Mouse (Mus musculus): Measurements from ENCODE around the gene Gpc1.

The Gpc1 gene

DNA sequence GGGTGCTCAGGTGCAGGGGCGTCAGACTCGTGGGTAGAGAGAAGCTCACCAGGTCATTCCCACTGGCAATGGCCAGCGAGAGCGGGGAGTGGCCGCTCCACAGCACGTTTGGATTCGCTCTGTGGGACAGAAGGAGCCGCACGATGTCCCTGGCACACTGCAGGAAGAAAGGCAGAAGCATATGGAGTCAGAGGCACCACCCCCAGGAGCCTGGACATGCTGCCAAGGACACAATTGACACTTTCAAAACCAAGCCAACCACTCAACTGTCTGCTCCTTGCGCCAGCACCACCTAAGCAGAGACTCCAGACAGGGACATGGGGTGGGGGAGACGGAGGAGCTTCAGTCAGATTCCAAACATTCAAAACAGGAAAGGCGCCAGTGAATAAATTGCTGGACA lies 47.8 kb downstream of the Gpc1 start:
- no peak for DNase-seq (ENCODE audit: low read depth, low spot score)

DNA sequence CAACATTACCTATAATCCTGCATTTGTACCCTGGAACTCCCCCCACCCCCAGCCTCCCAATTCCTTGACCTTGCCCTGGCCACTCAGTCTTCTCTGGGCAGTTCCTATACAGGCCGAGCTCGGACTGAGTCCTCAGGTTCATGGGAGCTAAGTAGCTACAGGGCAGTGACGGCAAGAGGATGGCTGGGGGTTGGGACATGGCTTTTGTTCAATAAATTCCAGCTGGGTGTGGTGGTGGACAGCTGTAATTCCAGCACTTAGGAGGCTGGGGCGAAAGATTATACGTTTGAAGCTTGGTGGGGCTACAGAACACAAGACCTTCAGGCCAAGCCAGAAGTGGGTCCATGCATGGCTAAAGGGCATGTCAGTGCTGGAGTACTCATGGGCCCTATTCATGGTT lies 48.7 kb downstream of the Gpc1 start:
- no peak for DNase-seq (ENCODE audit: low read depth, low spot score)

DNA sequence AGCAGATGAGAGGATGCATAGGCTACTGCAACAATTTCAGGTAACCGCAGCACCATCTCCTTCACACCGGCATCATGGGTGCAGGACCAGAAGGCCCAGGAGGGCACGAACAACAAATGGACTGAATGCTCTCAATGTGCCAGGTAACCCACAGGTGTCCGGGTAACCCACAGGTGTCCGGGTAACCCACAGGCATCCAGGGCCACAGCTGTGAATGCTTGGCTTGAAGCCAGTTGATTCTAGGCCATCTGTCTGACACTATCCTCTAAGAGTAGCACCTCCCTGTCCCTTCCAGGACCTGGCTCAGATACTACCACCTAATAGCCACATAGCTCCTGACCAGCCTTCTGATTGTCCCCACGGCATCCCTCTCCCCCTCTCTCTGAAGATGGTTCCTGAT lies 50.5 kb downstream of the Gpc1 start:
- DNase-seq (ENCODE audit: low read depth, low spot score), result no peak

DNA sequence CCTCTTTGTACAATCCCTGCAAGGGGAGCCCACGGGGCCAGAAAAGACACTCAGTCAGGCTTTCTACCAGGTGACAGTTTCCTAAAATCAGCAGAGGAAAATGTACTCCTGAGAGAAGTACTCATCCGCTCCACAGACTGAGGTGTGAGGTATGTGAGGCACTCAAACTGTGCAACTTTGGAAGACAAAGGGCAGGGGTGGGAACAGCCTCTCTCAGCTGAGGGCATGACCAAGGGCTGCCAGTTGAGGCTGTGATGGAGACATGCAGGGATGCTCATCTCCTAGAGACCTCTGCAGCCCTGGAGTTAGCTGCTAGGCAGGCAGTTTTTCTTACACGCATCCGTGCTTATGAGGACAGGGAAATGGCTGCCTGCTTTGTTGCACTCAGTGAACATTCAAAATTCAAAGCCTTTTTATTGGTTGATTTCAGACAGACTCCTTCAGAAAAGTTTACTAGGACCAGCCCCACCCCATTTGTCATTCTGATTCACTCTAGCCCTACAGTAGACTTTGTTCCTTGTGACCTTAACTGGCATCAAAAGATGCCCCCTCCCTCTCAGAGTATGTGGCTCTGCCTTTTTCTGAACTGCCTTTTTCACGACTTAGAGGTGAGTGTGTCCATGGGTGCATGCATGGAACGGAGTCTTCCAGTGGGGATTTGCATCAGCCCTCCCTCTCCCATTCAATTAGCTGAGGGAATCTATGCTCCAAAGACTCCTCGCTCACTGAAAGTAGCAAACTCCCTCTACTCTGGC lies 57.6 kb downstream of the Gpc1 start:
- no peak for DNase-seq (ENCODE audit: low read depth, low spot score)

DNA sequence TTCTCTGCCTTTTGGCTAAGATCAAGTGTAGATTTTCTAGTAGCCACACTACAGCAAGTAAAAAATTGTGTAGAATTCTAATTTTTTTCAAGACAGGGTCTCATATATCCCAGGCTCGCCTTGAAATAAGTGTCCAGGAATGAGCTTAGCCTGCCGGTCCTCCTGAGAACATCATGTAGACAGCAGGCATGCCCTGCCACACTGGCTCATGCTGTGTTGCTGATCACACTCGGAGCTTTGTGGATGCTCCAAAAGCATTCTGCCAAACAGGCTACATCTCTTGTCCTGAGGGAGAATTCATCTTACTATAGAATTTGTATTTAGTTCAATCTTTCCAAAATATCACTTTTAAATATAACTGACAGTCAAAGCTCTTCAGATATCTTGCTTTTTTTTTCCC lies 61.3 kb downstream of the Gpc1 start:
- no peak for DNase-seq (ENCODE audit: low read depth, low spot score)

DNA sequence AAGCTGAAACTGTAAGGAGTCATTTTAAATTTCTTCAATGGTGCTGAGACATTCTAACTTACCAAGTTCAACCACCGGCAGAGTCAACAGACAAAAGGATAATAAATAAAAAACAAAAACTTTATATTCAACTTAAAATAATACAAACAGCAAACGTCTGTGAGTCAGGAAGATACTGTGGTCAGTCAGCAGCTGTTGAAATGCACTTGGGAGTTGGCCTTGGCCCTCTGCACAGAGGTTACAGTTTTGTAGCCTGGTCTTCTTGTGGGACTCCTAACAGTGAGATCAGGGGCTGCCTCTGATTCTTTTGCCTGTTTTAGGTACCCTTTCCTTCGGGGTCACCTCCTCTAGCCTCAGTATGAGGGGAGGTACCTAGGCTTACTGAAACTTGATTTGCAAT lies 62.5 kb downstream of the Gpc1 start:
- DNase-seq (ENCODE audit: low read depth, low spot score), result no peak

DNA sequence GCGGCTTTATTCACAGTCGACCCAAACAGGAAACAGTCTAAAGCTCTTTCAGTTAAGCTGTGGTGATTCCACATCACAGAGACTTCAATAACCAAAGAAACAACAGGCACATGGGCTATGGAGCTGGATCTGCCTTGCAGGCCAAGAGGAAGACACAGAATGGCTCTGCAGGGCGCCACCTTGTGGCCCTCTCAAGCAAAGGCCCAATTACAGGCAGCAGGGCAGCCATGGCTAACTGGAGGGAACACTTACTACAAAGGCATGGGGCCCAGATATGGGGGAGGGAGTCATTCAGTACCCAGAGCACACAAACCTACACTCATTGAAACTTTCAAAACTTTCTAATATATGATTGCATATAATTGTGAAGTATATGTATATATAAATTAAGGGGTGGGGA lies 63.6 kb downstream of the Gpc1 start:
- DNase-seq (ENCODE audit: low read depth, low spot score), result no peak

DNA sequence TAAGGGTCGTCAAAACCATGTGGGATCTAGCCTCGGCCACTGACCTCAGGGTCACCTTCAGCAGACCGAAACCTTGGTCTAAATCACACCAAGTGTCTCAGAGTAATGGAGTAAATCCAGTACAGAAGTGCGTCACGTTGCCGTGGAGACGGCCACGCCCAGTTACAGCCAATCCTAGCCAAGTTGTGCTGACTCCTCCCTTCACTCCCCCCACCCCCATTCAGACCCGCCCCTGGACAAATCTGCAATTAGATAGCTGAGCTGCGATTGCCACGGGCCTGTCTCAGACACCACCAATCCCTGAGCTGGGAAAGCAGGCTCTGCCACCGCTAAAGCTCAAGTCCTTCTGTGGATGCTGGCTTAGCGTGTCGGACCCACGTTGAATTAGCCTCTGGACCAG lies 71.3 kb downstream of the Gpc1 start, which contains the start of gene Ankmy1:
Ankmy1 (minus strand) TSS at position 121 of the 400 bp plus-strand sequence.
- no peak for DNase-seq (ENCODE audit: low read depth, low spot score)

DNA sequence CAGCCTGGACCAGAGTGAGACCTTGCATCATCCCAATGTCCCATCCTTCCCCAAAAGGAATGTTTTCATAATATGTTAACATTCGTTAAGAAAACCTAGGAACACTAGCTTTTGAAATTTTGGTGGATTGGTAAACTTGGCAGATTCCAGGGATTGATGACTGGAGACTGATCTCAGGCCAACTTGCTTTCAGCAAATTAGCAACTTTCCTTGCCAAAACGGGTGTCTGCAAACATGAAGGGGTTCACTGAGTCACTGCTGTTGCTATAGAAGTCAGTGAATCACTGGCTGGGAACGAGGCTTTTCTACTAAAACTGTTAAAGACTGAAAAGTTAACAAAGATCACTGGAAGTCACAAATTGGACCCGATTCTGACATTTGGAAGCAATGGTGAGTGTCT lies 72.2 kb downstream of the Gpc1 start:
- no peak for DNase-seq (ENCODE audit: low read depth, low spot score)

DNA sequence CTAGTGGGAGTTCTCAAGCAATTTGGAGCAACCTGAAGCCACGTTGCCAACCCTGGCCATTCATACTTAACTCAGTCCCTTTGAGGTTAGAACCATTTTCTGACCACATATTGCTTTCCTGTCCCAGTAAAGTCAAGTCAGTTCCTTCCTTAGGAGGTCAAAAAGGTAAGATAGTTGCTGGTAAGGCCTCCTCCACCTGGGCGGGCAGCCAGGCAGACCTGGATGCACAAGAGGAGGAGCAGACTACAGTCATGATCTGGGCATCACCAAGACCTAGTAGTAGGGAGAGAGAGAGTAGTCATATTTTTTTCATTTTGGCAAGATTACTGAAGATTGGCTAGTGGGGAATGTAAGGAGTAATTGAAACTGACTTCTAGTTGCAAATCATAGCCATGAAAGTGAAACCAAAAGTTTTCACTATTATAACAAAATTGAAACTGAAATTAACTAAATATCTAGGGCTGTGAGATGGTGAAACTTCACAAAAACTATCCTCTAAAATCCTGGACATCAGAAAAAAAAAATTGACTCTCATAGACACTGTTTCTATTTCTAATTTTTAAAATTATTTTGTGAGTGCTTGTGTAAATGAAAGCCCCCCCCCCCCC lies 74.4 kb downstream of the Gpc1 start:
- DNase-seq (ENCODE audit: low read depth, low spot score), result no peak

DNA sequence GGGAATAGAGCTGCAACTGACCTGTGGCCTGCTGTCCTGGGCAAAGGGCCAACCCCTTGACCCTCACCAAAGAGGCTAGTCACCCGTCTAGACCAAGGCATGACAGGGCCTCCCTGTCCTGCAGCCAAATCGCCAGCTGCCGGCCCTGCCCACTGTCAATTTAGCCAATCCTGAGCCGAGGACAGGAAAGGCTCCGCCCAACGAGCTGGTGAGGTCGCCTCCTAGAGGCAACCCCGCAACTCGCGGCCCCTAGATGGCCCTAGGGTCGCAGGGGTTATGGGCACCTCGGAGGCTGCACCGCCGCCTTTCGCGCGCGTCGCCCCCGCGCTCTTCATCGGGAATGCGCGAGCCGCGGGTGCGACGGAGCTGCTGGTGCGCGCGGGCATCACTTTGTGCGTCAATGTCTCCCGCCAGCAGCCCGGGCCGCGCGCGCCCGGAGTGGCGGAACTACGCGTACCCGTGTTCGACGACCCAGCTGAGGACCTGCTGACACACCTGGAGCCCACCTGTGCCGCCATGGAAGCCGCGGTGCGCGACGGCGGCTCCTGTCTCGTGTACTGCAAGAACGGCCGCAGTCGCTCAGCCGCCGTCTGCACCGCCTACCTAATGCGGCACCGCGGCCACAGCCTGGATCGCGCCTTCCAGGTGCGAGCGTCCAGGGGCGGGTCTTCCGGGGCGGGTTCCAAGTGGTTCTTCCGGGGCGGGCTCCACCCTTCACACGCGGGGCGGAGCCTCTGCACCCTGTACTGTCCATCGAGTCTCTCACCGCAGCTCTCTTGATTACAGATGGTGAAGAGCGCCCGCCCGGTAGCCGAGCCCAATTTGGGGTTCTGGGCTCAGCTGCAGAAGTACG lies 75.6 kb downstream of the Gpc1 start, which contains the start of gene Dusp28:
Dusp28 (plus strand) TSS at position 203 of the 853 bp plus-strand sequence.
- peak; percentile 79 for DNase-seq (ENCODE audit: low read depth, low spot score)

DNA sequence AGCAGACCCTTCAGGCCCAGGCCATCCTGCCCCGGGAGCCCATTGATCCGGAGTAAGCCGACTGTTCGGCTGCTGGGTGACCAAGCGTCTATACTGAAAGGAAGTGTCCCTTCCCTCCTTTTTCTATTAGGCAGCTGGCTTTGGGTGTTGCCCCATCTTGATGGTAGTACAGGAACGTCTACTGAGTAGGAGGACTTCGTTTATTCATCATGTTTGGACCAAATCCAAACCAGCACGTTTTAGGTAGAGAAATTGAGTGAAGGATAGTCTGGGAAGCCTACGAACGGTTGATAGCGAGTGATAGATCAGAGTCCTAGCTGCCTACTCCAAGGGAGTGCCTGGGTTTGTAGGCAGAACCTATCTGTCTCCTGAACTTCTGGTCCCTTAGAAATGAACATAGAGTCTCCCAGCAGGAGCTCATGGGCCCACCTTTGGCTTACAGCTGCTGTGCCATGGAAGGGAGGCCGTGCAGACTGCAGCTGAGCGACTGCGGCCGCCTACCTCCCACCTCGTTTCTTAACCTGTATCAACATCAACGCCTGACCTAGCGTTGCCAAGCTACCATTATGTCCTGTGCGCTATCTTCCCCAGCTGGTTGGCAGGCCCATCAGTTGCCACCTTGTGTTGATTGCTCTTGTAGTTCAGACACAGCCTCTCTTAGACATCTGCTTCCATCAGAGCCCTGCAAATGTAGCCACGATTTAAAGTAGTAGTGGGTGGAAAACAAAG lies 76.4 kb downstream of the Gpc1 start:
- DNase-seq (ENCODE audit: low read depth, low spot score), result no peak

DNA sequence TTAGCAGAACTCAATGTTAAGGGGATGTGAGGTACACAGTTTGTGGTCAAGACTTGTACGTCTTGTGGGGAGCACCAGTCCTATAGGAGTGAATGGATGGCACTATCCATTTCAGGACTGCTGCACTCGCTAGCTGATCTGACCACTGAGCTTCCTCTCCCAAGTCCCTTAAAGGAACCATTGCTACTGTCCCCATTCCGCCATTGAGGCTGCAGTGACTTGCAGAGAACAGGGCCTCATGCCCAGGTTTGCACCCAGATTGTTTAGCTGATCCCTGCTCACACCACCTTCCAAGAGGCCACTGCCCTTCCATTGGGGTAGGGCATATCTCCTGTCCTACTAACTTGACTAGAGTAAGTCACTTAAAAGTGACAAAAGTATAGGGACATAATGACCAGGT lies 77.2 kb downstream of the Gpc1 start:
- no peak for DNase-seq (ENCODE audit: low read depth, low spot score)

DNA sequence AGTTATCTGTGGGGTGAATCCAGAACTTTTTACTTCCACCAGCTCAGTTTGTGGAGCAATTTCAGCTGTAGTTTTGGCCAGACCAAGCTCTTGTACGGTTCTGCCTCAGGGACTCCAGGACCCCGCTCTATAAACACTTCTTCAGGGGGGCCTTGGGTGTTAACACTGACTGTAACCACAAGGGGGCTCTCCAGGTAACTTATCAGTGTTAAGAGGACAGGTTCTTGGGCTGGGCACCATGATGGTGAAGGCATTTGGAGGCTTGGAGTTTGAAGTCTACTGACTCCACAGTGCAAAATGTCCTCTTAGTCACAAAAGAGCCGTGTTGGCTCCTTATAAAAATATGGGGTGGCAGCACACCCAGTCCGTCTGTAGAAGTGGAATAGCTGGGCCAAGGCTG lies 77.6 kb downstream of the Gpc1 start:
- DNase-seq (ENCODE audit: low read depth, low spot score), result no peak
